Mouse (Mus musculus): ENCODE measurements around the gene Pfdn5. TPM values are rescaled to one million over a fixed set of nuclear protein-coding genes. Genes with fewer than 3 reads are reported as not detected.
"Not testable (repeated sequence)": the region's sequence is repeated elsewhere in the genome, so short reads cannot be mapped to it uniquely, and the experiment has no call there.

Gene Pfdn5
- total RNA-seq, 1 experiment from 2014 or later = 379 TPM

- DNase-seq = no peak
Observed at GRCm38 (mm10) chr15:102335254-102335653, 9.3 kb downstream of the Pfdn5 start.

DNA sequence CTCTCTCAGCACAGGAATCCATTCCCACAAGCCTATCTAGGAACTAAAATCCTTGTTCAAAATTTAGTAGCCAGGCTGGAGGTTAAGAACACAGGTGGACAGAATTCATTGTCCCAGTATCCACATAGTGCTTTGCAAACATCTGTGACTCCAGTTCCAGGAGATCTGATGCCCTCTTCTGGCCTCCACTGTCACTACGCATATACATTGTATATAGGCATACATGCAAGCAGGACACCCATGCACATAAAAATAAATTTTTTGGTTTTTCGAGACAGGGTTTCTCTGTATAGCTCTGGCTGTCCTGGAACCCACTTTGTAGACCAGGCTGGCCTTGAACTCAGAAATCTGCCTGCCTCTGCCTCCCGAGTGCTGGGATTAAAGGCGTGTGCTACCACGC lies 10.0 kb downstream of the Pfdn5 start:
- not testable (repeated sequence) for DNase-seq

- no peak for DNase-seq
Observed at GRCm38 (mm10) chr15:102336946-102337345, 11.0 kb downstream of the Pfdn5 start.

DNA sequence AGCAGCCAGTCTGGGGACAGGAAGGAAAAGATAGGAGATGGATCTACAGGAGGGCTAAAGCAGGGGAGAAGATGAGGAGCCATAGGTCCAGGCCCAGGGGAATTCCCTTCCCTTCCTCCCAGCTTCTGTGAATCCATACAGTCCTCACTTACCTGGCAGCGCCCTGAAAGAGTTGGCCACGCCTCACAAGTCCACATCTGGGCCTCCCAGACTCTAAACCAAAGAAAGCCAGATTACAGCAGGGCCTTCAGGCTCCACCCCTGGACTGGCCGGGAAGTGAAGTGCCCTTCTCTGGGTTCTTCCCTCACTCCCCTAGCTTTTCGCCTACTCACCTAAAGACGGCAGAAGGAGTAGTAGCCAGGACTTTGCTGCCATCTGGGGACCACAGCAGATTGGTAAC lies 13.7 kb downstream of the Pfdn5 start:
- no peak for DNase-seq

DNA sequence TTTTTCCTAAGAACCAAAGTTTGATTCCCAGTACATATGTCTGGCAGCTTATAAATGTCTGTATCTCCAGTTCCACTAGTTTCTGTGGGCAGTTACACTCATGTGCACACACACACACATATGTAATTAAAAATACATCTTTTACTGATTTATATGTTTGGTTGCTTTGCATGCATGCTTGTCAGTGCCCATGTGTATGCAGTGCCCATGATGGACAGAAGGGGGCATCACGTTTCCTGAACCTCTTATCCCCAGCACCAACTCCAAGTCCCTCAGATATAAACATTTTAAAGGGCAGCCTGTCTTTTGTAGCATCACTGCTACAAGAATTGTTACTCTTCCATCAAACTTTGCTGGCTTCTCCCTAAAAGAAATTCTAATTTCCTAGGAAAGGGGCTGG lies 15.7 kb downstream of the Pfdn5 start:
- peak; percentile 45 for DNase-seq

- no peak for DNase-seq
Observed at GRCm38 (mm10) chr15:102344490-102344889, 18.6 kb downstream of the Pfdn5 start.

DNA sequence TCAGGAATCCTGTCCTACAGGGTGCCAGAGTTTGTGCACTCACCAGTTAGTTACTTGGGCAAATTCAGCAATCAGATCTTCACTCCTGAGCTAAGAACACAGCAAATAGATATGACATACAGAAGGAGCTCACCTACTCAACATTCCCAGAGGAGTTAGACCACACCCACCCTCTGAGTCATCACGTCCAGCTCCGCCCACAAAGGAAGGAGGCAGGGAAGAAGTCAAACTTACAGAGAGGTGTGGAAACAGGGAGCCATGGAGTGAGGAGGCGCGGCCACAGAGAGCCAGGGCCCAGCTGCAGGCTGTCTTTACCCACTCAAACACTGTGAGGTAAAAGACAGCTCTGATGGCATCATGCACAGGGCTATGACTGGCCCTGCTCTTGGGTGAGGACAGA lies 20.5 kb downstream of the Pfdn5 start:
- DNase-seq = no peak

DNA sequence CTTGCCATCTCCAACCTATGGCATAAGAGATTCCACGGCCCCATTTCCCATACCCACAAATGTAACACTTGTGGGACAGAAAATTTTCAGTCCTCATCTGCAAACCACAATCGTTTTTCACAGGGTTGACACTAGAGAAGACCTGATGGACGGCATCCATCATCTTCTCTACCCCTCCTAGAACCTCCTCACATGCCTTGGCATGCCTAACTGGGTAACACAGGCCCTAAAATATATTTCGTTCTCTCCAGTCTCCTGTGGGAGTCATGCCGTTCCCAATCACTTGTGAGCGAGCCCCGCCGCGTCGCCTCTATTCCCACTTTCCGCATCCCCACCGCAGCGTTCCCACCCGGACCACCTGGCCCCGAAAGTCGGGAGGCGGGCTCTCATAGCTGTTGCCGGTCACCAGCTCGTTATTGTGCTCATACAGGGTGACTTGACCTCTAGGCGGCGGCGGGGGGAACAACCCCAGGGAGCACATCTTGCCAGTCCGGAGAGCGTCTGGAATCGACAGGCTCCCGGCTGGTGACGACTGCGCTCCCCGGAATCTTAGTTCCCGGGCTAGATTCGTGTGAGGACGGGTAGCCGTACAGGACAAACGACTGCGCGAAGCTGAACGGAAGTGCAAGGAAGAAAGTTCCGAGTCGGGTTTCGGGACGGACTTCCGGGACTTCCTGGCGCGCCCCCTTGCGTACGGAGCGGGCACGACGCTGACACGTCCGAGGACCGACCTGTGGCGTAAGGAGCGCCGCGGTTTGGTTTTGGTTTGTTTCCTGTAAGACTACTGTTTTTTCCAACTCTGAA lies 24.4 kb downstream of the Pfdn5 start, which contains the start of gene Aaas:
Gene Aaas, minus strand, starts transcription at position 634 of the 804 bp plus-strand sequence.
- DNase-seq = peak; percentile 96

DNA sequence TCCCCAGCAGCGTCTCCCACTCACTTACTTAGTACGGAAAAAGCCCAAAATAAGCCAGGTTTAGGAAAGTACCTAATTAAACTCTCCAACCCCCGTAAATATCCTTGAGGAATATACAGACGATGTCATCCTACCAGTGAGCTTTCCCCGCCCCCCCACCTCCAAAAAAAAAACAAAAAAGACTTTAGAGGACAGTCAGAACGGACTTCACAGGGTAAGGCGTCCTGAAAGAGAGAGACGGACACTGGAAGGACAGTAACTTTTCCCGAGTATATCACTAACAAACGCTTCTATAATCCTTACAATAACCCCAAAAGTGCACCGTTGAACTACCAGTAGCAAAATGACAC lies 25.0 kb downstream of the Pfdn5 start:
- DNase-seq = no peak

- no peak for DNase-seq
Observed at GRCm38 (mm10) chr15:102352177-102352576, 26.3 kb downstream of the Pfdn5 start.

GRCm38 (mm10) chr15:102353986-102354385 lies 28.1 kb downstream of the Pfdn5 start:
- no peak for DNase-seq

GRCm38 (mm10) chr15:102355134-102355870 lies 29.4 kb downstream of the Pfdn5 start:
- peak; percentile 57 for DNase-seq

DNA sequence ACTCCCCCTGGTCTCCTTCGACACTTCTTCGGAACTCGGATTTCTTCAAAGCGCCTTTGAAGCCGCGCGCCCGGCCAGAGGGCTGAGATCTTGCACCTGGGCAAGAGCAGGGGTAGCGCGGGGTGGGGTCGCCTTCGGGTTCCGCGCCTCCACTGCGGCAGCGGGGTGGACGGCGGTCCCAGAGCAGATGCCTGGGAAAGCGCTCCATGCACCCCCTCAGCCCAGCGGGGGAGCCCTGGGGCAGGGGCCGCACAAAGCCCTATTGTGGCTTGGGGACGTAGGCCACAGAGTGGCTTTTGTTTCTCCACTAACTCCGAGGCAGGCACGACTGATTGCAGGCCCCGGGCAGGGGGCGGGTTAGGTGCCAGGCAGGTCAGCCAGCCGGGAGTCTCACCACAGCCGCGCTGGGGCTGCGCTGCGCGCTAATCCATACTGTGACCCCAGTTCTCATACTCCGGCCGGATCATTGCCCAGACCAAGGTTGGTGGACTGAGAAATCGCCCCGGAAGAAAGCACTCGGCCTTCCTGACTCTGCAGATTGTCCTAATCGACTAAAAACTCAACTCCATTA lies 30.0 kb downstream of the Pfdn5 start:
- DNase-seq = no peak

DNA sequence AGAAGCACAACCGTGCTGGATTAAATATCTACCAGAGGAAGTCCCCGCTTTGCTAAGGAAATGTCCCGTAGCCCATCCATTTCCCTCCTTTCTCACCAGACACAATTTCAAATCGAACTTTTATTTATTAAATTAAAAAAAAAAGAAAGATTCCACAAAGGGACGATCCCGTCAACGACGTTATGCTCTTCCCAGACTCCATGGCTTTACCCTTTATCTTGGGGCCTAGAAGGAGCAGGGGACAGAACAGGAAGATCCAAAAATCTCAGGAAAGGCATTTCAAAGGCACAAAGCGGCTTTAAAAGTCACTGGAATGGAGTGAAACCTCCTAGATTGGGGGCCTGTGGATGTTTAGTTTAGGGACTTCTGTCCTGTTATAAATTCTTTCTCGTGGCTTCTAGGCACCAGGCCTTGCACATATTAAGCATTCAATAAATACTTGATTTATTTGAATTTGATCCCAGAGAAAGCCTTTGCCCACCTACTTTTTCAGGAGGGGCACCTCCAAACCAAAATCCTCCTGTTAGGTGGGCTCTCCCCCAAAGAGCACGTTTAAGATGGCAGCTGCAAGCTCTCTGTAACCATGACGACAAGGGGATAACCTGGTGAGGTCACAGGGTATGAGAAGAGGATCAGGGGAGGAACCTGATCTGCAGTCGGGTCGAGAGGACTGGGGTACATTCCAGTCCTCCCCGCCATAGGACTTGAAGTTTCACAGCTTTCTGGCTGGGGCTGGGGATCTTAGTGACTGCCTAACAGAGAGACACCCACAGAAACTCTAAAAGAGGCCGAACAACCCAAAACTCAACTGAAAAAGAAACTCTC lies 30.8 kb downstream of the Pfdn5 start:
- no peak for DNase-seq

DNA sequence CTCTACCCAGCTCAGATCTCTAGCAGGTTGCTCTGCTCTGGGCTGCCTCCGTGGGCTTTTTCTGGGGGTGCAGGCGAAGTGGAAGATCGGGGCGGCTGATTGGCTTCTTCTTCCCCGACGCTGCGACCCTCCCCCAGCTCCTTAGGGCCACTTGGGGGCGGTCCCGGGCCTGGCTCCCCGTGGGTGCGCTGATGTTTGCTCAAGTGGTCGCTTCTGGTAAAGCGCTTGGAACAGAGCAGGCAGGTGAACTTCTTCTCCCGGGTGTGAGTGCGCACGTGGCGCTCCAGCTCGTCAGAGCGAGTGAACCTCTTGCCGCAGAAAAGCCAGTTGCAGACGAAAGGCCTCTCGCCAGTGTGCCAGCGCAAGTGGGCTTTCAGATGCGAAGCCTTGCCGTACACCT lies 32.2 kb downstream of the Pfdn5 start:
- DNase-seq = no peak

GRCm38 (mm10) chr15:102358834-102359233 lies 32.9 kb downstream of the Pfdn5 start:
- no peak for DNase-seq

GRCm38 (mm10) chr15:102362648-102363047 lies 36.7 kb downstream of the Pfdn5 start:
- DNase-seq = no peak

GRCm38 (mm10) chr15:102364678-102365077 lies 38.8 kb downstream of the Pfdn5 start:
- no peak for DNase-seq

GRCm38 (mm10) chr15:102366238-102366637 lies 40.3 kb downstream of the Pfdn5 start:
- DNase-seq = no peak

DNA sequence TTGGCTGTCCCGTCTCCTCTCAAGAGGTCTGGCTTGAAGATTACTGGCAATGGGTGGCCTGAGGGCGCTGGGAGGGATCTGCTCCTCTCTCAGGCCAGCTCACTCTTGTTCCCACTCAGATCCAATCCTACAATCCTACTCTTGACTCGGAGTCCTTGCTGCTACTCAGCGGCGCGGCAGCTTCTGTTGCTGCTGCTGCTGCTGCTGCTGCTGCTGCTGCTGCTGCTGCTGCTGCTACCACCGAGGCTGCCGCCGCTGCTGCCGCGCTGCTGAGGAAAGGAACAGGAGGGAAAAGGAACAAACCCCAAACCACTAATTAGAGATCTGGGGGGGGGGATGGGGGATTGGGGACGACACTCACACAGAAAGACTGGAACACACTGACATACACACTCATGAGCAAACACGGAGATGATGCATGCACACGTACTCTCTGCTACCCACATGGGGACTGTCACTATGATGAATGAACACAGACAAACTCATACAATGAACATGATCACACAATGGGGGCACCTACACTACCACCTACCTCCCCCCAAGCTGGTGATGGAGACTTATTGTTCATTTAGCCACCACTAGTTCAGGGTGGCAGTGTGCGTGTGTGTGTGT lies 40.9 kb downstream of the Pfdn5 start, which contains the start of gene Sp7:
Gene Sp7, minus strand, starts transcription at position 450 of the 612 bp plus-strand sequence.
- no peak for DNase-seq

DNA sequence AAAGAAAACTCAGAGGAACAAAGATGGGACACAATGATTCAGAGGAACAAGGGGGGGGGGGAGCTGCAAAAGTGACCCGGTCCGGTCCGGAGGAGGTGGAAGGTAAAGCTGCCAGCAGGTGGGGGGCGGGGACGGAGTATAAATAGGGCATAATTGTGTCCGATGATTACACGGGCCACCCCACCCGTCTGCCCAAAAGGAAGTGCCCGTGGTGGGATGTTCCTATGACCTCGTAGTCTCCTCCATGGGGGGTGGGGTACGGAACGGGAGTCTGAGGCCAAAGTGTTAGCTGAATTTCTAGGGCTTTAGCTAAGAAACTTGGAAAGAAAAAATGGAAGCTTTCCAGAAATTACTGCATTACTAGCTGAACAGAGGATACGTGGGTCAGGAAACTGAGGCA lies 44.1 kb downstream of the Pfdn5 start:
- DNase-seq = no peak

GRCm38 (mm10) chr15:102370727-102371126 lies 44.8 kb downstream of the Pfdn5 start:
- DNase-seq = no peak
